Mouse (Mus musculus): Measurements from ENCODE around the gene Apoh. TPM values are rescaled to one million over a fixed set of nuclear protein-coding genes. Genes with fewer than 3 reads are reported as not detected.

Apoh gene
- total RNA-seq, 4 experiments from 2014 or later: not detected

DNA sequence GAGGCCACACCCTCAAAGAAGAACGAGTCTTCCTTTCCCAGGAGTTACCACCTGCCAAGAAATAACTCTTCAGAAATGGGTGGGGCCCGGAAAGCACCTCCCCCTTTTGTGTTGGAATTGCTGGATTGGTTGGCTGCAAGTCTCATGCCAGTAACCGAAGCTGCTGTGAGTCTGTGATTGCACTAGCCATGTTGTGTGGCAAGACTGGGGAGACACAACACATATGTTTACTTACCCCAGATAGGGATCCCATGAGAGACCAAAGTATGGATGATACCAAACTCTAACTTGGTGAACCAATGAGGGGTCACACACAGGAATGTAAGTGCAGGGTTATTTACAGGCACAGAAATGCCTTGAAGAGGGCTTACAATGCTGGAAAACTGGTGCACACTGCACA, 39.5 kb downstream of the Apoh start:
- DNase-seq (ENCODE audit: low spot score): no peak

DNA sequence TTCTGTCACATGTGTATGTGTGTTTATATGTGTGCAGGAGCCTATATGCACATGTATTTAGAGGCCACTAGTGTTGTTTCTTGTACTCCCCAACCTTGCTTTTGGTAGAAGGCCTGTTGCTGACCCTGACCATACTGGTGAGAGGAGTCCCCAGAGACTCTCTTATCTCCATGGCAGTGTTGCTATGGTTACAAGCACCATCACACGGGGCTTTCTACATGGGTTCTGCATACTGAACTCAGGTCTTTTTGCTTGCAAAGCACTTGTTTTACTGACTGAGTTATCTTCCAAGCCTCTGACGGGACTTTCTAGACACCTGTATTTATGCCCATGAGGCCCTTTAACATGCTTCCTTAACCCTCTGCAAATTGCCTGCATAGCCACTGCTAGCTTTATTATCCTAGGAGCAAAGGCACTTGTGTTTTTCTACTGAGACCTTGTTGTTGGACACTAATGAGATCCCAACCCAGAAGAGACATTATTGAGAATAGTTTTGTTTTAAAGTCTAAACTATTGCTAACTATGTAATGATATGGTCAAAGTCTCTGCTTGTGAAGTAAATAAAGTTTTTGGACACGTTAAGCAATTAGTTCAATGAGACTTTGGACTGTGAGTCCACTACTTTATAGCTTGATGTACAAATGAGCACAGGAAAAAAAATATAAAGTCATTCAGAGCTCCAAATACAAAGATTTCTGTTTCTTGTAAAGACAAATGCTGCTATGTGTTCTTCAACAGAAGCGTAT, 41.9 kb downstream of the Apoh start:
- DNase-seq (ENCODE audit: low spot score): no peak

DNA sequence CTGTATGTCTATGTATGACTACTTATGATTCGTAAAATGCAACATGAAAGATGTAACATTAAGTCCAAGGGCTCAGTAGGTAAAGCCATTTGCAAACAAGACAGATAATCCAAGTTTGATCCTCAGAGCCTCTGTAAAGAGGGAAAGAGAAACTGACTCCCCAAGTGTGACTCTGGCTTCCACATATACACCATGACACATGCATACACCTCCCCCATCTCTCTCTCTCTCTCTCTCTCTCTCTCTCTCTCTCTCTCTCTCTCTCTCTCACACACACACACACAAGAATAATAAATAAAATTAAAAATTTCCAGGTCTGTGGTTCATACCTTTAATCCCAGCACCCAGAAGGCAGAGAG, 42.5 kb downstream of the Apoh start:
- DNase-seq (ENCODE audit: low spot score): no peak

DNA sequence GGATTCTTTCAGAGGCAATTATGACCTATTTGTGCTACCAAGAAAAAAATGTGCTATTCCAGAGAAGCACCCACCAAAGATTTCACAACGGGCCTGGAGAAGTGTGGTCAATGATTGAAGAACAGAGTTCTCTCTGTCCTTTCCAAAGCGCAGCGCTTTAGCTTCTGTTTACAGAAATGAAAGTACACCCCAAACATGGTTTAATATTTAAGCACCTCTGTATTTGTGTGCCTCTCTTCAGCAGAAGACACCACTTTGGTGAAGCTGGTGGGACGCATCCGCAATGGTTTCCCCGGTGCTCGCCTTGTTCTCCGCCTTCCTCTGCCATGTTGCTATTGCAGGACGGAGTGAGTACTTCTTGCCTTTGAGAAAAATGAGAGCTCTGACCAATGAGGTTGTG, 51.9 kb downstream of the Apoh start:
- DNase-seq (ENCODE audit: low spot score): no peak

DNA sequence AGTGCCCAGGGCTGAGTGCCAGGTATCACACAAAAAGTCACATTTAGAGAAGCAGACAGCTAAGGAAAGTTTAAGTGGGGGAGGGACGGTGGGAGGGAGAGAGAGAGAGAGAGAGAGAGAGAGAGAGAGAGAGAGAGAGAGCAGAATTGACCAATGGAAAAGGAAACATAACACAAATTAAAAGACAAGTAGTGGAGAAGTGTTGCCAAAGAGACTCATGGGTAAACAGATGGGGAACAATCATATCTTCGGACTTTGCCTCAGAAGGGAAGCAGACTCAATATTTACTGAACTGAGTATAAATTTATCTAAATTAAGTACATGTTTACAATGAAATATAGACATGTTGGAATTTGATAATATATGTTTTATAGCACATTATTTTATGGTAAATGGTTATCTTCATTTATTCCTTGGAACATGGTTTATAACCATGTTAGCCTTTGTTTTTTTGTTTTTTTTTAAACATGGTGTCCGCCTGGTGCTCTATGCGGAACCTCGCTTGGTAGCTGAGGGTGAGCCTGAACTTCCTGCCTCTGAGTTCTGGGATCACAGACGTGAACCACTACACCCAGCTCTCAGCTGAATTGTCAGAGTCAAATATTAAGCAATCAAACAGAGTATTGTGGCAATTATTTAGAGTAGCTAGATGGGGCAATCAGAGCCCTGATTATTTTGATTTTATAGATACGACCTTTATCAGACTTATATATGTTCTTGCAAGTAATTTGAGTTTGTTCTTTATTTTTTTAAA, 53.1 kb downstream of the Apoh start:
- no peak for DNase-seq (ENCODE audit: low spot score)

DNA sequence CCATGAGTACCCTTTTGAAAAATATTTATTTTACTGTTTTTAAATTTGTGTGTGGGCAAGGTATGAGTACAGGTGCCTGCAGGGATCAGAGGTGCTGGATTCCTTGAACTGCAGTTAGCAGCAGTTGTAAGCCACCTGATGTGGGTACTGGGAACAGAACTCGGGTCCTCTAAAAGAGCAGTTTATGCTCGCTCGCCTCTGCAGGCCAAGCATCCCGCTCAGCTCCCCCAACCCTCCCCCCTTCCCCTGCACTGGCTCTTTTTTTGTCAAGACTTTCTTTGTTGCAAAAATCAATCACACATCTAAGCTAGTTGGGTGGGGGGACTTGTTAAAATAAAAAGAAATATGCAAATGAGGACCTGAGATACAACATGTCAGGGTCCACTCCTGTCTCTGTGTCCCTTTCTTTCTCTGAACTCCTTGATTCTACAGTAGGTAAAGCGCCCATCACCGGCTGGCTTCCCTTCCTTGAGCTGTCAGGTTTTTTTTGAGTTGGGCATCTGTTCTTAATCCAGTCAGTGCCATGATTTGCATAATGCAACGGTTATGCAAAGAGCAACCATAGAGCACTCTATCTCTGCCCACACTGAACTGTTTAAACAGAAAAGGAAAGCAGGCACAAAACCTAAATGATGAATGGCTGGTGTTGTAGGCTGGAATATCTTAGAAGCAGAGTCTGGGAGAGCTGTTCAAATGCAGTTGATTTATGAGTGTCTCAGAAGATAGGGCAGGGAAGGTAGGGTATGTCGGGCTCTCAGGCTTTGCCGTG, 66.9 kb downstream of the Apoh start:
- DNase-seq (ENCODE audit: low spot score): no peak

DNA sequence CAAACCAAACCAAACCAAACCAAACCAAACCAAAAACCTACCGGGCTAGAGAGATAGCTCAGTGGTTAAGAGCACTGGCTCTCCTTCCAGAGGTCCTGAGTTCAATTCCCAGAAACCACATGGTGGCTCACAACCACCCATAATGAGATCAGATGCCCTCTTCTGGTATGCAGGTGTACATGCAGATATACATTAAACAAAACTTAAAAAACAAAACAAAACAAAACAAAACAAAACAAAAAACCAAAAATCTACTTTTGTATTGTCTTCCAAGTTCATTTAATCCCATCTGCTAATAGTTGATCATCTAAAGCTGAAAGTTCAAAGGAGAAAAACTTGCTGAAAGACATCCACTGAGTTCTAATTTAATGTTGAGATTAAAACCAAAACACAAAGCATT, 73.2 kb downstream of the Apoh start:
- no peak for DNase-seq (ENCODE audit: low spot score)

DNA sequence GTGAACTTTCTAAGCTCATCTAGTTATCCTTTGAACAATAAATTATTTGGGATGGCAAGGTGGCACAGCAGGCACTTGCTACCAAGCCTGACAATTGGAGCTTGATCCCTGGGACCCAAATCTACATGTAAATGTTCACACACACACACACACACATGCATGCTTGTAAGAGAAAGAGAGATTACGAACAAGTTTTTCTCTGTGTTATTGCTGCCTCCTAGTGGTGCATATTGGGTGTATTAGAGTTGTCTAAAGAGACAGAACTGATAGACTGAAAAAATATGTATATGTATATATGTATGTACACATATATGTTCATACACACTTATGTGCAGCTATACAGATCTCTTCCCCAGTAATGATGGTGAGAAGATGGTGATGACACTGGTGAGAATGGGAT, 75.4 kb downstream of the Apoh start:
- DNase-seq (ENCODE audit: low spot score): no peak

DNA sequence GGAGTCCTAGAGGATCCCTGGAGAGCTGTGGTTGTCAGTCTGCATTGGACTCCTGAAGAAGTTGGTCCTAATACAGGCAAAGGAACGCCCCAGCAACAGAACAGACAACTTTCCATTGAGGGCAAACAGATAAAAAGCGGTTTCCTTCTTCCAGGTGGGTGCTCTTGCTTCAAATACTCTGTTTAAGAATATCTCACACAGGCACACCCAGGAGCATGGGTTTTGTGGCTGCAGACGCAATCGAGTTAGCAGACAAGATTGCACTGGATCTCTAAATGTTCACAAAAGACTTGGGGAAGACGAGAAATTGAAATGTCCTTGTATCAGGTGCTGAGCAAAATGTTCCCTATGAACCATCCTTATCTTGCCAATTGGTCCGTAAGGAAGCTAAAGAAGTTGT, 76.1 kb downstream of the Apoh start:
- no peak for DNase-seq (ENCODE audit: low spot score)

DNA sequence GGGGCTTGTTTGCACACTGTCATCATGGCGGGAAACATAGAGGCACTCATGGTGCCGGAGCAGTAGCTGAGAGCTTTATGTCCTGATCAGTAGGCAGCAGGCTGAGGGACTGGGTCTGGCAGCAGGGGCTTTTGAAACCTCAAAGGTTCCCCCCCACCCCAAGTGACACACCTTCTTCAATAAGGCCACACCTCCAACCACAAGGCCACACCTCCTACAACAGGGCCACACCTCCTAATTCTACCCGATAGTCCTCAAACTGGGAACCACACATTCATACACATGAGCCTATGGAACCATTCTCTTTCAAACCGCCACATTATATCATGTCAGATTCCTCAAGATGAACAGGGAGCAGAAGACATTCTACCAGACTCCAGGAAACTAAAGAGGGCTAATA, 77.6 kb downstream of the Apoh start:
- no peak for DNase-seq (ENCODE audit: low spot score)

DNA sequence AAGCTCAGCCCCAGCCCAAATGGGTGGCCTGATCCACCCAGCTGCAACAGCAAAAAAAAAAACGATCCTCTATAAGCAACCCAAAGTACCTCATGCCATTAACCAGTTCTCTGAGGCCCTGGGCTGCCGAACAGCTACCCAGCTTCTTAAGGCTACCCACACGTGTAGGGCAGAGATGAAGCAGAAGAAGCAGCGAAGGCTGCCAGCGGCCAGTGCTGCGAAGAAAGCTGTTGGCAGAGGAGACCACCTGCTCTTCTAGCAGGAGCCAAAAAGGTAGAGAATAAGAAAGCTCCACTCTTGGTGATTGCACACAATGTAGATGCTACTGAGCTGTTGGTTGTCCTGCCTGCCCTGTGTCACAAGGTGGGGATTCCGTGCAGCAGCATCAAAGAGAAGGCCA, 80.1 kb downstream of the Apoh start:
- no peak for DNase-seq (ENCODE audit: low spot score)

DNA sequence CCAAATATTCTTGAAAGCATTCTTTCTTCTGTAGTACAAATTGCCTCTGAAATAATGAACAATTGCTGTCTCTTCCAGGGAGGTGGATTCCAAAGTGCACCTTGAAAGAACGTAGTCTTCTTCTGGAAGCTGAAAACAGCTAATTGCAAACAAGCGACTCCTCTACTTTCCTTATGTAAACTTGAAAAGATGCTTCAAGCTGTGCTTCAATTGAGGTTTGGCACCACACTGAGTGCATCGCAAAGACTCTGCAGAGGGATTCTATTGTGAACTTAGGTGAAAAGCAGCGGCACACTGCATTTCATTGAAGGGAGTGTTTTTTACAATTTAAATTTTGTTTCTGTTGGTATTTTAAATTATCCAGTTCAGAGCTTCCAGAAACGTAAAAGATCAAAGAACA, 81.0 kb downstream of the Apoh start:
- DNase-seq (ENCODE audit: low spot score): no peak

DNA sequence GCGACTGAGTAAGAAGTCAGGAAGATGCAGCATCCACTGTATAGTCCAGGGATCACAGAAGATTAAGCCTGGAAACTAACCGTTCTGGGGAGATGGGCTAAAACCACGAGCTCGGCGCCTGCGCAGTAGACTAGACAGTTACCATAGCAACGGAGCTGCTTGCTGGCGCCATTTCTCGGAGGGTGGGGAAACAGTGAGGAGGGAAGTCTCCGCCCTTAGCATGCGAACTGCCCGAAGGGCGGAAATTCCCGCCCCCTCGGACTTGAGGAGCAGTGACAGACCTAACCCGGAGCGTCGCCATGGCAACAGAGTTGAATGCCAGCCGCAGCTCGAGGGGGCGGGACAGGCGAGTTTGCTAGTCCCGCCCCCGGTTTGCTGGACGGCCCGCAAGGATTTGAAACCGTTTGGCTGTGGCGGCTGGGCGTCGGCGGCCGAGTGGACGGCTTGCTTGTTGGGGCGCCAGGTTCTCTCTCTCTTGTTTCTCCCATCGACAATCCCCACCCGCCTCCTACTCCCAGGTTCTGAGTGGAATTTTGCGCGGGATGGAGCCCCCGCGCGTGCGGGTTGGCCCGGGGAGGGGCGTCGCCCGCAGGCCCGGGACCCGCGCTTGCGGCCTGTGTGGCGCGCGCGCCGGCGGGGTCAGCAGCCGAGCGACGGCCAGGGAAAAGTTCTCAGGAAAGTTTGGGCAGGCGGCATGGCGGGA, 81.9 kb downstream of the Apoh start, which contains the start of gene Cep112:
Gene Cep112, plus strand, starts transcription at position 304 of the 703 bp plus-strand sequence.
- DNase-seq (ENCODE audit: low spot score): peak; percentile 99

DNA sequence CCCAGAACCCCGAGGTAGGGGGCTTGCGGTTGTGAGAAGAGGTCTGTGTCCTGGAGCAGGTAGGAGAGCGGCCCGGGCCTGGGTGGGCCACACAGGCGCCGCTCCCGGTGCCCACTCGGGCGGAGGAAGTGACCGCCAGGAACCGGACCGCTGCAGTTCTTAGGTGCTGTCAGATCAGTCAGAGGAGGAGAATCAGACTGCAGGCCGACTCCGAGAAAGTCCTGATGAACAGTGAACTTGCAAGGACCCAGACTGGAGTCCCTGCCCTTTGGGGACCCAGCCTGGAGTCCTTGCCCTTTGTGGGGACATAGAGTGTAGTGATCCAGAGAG, 82.4 kb downstream of the Apoh start:
- no peak for DNase-seq (ENCODE audit: low spot score)

DNA sequence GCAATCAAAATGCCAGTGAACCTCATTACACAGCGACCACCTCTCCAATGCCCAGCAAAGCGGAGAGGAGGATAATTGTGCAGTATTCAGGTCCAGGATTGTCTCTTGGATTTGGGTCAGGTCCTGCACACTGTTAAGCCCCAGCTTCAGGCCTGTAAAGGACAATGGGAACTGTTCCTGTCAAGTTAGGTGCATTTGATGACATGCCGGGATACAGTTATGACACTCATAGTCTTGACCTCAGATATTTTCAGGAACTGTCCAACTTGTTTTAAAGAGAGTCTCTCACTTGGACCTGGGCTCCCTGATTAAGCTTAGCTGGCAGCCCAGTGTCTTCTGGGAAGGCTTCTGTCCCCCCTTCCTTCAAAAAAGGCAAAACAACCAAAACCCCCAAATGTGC, 82.9 kb downstream of the Apoh start:
- no peak for DNase-seq (ENCODE audit: low spot score)

DNA sequence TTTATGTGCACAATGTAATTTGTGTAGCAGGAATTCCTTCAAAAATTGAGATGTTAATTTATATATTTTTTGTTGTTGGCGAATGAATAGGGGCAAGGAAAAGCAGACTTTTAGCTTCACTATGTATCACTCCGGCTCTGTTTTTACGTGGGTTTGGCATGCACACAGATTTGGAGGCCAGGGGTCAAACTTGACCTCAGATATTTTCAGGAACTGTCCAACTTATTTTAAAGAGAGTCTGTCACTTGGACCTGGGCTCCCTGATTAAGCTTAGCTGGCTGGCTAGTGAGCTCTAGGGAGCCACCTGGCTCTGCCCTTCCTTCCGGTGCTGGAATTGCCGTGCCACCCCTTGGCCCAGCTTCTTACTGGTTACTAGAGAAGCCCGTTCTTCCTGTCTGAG, 84.0 kb downstream of the Apoh start:
- DNase-seq (ENCODE audit: low spot score): no peak

DNA sequence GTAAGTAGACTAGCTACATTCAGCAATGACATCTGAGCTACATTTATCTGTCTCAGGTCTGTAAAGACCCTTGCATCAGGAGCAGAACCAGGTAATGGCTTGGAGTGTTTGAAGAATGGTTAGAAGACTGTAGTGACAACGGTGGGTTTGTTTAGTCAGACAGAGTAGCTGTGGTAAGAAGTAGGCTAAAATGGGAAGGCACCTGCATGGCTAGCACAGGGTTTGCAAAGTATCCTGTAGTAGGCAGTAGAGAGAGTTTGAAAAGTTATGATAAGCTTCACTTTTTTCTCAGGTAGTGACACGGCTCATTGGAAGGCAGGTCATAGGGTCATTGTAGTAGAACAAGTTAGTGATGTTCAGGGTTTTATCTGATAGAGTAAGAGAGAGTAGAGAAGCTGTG, 85.9 kb downstream of the Apoh start:
- no peak for DNase-seq (ENCODE audit: low spot score)

DNA sequence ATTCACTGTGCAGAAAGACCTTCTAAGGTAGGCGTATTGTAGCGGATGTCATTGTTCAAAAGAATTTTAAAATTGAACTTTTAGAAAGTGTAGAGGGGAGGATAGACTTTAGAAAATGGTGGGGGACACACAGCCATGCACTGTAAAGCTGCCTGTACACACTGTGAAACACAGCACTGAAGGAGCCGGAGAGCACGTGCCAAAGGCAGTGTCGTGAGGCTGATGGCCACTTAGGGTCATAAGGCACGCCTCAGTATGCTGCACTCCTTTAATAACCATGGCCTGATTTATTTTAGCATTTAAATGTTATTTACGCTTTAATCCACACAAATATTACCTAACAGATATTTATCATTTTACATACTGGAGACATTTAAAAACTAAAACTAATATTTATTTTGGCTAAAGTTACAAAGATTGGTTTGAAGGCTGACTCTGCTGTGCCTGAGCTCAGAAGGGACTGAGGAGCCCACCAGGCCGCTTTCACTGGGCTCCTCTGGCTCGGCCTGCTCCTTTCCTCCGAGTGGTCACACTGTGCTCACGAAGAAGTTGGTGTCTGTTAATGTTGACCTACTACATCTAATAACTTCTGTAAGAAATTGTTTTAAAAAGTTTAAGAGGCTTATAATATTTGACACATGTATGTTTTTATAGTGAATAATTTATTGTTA, 100.9 kb downstream of the Apoh start:
- DNase-seq (ENCODE audit: low spot score): no peak

DNA sequence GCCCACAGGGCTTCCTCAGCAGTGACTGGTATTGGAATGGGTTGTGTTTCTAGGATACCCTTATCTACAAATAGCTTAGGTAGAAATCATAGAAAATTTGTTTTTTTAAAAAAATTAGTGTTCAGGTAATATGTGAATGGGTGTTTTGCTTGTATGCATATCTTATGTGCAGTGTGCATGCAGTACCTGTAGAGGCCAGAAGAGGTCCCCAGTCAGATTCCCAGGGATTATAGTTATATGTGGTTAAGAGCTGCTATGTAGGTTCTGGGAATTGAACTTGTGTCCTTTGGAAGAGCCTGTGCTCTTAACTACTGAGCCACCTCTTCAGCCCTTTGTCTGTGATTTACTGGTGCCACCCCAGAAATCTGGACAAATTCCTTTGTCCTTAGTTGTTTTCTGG, 104.0 kb downstream of the Apoh start:
- no peak for DNase-seq (ENCODE audit: low spot score)

DNA sequence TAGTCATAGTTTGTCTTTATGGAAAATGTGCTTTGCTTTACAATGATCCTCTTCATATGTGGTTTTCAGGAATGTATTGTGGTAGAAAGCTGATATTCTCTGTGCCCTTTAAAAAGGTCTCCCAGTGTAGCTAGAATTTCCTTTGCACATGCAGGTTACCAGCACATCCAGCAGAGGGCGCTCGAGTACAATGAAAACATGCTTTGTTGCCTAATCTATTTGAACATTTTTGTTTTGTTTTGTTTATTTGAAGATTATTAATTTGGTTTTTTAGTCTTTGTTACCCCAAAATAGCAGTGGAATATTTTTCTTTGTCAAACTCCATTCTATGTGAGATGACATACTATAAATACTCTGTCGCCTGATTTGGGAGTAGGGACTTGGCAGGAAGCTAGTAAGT, 106.7 kb downstream of the Apoh start:
- DNase-seq (ENCODE audit: low spot score): peak; percentile 73

DNA sequence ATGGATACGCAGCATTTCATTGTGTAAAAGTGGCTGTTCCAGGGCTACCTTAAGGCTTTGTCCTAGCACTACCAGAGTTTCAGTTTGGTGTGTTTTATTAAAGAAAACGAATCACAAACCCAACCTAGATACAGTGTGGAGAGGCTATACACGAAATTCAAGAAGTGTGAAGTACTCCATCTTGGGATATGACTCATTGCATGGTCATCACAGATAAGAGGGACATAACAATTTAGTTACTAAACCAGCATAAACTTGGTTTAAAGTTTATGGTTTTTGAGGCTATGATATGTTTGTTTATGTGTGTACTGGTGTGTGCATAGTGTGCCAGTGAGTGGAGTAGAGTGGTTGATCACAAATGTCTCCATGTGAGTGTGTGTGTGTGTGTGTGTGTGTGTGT, 116.4 kb downstream of the Apoh start:
- no peak for DNase-seq (ENCODE audit: low spot score)
